Mouse (Mus musculus) urinary bladder, postnatal 25 days (tissue): ENCODE data around the gene Lpar3.

ENCODE experiments used
- DNase-seq: peaks from one replicate; pipeline ENCODE4 v3.0.0; 2022; ENCODE audit warnings: low spot score

Lpar3 gene

GRCm38 (mm10) chr3:146220776-146221486 is at the start of gene Lpar3:
TSS of gene Lpar3 (plus strand) at chr3:146220963.
- peak; percentile 81 for DNase-seq

GRCm38 (mm10) chr3:146173030-146173429 is 47.7 kb upstream of the Lpar3 start:
- DNase-seq, result no peak

- DNase-seq, result no peak
Observed at GRCm38 (mm10) chr3:146174215-146174614, 46.5 kb upstream of the Lpar3 start.

- no peak for DNase-seq
Observed at GRCm38 (mm10) chr3:146177295-146177694, 43.5 kb upstream of the Lpar3 start.

- DNase-seq, result peak; percentile 82
Observed at GRCm38 (mm10) chr3:146177748-146178582, 42.8 kb upstream of the Lpar3 start.

- DNase-seq, result no peak
Observed at GRCm38 (mm10) chr3:146180341-146180740, 40.4 kb upstream of the Lpar3 start.

GRCm38 (mm10) chr3:146180986-146181385 is 39.8 kb upstream of the Lpar3 start:
- DNase-seq, result peak; percentile 30

GRCm38 (mm10) chr3:146184992-146185657 is 35.6 kb upstream of the Lpar3 start:
- DNase-seq, result peak; percentile 47

GRCm38 (mm10) chr3:146186033-146186432 is 34.7 kb upstream of the Lpar3 start:
- DNase-seq, result no peak

GRCm38 (mm10) chr3:146189933-146190332 is 30.8 kb upstream of the Lpar3 start:
- no peak for DNase-seq

- no peak for DNase-seq
Observed at GRCm38 (mm10) chr3:146192507-146192906, 28.3 kb upstream of the Lpar3 start.

GRCm38 (mm10) chr3:146195153-146195552 is 25.6 kb upstream of the Lpar3 start:
- no peak for DNase-seq

GRCm38 (mm10) chr3:146196301-146196700 is 24.5 kb upstream of the Lpar3 start:
- DNase-seq, result no peak

- no peak for DNase-seq
Observed at GRCm38 (mm10) chr3:146196780-146197743, 23.7 kb upstream of the Lpar3 start.

GRCm38 (mm10) chr3:146197785-146198184 is 23.0 kb upstream of the Lpar3 start:
- DNase-seq, result no peak

- DNase-seq, result no peak
Observed at GRCm38 (mm10) chr3:146198803-146199481, 21.8 kb upstream of the Lpar3 start.

- DNase-seq, result no peak
Observed at GRCm38 (mm10) chr3:146199486-146199885, 21.3 kb upstream of the Lpar3 start.

- DNase-seq, result no peak
Observed at GRCm38 (mm10) chr3:146204375-146204774, 16.4 kb upstream of the Lpar3 start.

- DNase-seq, result no peak
Observed at GRCm38 (mm10) chr3:146205305-146205704, 15.5 kb upstream of the Lpar3 start.

GRCm38 (mm10) chr3:146206635-146207034 is 14.1 kb upstream of the Lpar3 start:
- DNase-seq, result no peak

GRCm38 (mm10) chr3:146207440-146207839 is 13.3 kb upstream of the Lpar3 start:
- no peak for DNase-seq
